Mouse (Mus musculus): ENCODE measurements around the gene Ncbp1. TPM values are rescaled to one million over a fixed set of nuclear protein-coding genes. Genes with fewer than 3 reads are reported as not detected.

Gene Ncbp1
- total RNA-seq (2021), result 10 to 100 TPM; 35.5 to 36.9 TPM

- peak; percentile 94 for DNase-seq
These were observed at the start of gene Ncbp1, which contains the start of gene Tstd2 for GRCm38 (mm10) chr4:46138287-46139222. Gene Ncbp1, plus strand, starts transcription at chr4:46138613. Gene Tstd2, minus strand, starts transcription at chr4:46138694.

DNA sequence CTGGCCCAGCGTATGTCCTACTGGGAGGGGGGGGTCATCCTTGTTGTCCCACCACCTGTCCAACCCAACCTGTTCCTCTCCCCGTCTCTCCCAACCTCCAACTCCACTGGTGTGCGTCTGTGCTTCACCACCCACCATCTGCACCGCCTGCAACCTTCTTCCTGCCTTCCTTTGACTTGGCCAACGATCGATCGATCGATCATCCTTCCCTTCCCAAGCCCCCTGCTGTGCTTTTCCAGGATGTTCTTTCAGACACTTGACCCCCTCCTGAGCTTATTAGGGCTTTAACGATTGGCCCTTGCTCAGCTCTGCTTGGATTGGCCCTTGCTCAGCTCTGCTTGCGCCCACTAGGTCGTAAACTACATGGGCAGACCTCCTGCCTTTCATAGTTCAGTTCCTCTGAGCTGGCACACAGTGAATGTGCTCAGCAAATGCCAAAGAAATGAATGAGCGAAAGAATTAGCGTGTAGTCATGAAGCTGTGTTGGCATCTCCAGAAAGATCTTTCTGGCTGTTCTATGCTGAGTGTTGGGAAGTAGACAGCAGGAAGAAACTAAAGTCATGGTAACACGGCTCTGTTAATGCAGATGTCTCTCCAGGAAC lies 48.8 kb upstream of the Ncbp1 start:
- no peak for DNase-seq

GRCm38 (mm10) chr4:46092429-46093076 lies 45.9 kb upstream of the Ncbp1 start:
- no peak for DNase-seq

GRCm38 (mm10) chr4:46094916-46095825 lies 43.2 kb upstream of the Ncbp1 start:
- peak; percentile 71 for DNase-seq

- no peak for DNase-seq
These were observed 42.6 kb upstream of the Ncbp1 start for GRCm38 (mm10) chr4:46095826-46096159.

GRCm38 (mm10) chr4:46096546-46096945 lies 41.9 kb upstream of the Ncbp1 start:
- no peak for DNase-seq

DNA sequence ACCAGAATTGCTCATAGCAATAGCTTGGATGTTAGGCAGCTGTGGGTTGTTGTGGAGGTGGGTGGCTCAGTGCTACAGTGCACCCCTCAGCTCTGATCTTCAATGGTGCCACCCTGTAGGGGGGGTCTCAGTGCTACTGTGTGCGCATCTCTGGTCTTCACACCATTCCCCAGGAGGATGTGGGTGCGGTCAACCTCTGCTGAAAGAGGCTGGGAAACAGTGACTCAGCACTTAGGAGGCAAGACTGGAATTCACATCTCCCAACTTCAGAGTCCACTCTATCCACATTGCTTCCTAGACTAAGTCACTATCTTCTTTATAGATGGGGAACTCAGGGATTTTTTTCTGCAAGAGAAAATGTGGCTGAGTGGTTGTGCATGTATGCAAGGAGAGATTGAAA lies 40.8 kb upstream of the Ncbp1 start:
- no peak for DNase-seq

DNA sequence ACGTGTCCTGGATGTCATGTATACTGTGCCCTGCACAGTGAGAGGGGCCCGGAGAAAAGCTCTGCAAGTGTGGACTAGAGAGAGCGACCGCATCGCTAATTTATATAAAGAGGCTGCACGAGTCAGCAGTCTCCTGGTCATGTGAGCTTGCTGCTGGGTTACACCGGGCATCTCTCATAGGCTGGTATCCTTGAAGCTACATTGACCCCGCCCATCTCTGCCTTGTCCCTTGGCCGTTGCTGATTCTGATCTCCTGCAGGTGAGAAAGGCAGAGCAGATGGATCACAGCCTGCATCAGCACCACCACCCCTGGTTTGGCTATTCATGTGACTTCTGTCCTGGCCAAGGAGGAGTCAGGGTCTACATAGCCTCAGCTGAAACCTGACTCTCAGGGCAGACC lies 39.3 kb upstream of the Ncbp1 start:
- DNase-seq, result no peak

DNA sequence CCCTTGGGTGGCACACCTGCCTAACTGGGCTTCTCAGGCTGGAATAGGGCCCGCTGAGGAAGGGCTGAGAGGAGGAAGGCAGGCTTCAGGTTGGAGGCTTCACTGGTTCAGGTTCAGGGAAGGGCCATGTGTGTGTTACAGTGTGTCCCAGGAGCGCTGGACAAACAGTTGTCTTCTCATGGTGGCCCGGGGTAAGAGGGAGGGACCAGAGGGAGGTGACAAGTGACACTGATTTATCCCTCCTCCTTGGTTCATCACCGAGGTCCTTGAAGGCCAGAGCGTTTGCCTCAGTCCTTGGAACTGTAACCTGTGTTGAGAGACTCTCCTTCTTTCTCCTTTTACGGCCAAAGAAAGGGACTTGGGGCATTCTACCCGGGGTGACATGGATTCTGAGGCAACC lies 37.9 kb upstream of the Ncbp1 start:
- no peak for DNase-seq

DNA sequence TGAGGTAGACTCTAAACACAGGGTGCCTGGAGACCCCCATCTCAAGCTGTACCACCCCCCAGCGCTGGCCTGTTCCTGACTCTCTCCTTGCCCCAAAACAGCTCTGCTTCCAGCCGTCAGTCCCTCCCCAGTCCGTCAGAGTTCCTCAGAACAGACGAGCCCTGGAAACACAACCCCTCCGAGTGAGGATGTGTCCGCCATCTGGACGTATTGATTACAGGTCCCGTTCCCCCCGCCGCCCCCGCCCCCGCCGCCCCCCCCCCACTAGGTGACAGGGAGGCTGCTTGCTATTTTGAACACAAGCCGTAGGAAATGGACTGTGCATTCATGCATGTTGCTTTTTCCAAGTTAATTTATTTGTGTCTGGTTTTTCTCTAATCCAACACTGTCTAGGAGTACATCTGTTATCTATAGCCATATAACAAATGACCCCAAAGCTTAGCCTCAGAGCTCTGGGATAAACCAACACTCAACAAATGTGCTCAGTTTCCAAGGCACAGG lies 37.2 kb upstream of the Ncbp1 start:
- no peak for DNase-seq

GRCm38 (mm10) chr4:46102078-46102769 lies 36.2 kb upstream of the Ncbp1 start:
- DNase-seq, result no peak

GRCm38 (mm10) chr4:46110084-46110483 lies 28.3 kb upstream of the Ncbp1 start:
- no peak for DNase-seq

DNA sequence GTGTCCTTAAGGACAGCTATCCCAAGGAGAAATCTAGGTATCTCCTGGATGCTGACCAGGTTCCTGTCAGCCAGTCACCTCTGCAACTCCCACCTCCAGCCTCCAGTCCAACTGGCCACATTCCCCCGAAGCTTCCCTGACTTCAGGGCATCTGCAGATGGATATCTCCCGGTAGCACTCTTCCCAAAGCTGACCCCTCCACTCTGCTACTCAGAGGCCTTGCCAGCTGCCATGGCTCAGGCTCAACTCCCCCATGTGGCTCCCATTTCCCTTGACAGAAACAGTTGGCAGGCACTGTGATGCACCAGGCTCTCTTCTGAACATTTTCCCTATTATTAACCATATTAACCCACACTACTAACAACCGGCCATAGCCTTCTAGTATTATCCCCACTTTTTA lies 27.1 kb upstream of the Ncbp1 start:
- DNase-seq, result no peak

DNA sequence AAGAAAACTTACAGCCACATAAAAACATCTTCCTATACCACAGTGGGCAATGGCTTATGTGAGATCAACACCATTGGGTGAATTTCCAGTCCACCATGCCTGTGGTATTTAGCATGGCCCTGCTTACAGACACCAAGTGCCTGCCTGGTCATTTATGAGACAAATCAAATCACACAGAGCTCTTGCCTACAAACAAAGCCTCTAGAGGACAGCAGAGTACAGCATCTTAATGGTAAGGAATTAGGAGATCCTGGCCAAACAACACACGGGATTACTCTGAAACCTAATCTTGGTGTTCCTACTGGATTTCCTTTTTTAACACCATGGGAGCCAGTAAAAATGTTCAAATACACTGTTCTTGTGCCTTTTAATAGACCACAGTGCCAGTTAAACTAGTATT lies 23.1 kb upstream of the Ncbp1 start:
- DNase-seq, result no peak

GRCm38 (mm10) chr4:46116544-46117175 lies 21.8 kb upstream of the Ncbp1 start:
- DNase-seq, result no peak

DNA sequence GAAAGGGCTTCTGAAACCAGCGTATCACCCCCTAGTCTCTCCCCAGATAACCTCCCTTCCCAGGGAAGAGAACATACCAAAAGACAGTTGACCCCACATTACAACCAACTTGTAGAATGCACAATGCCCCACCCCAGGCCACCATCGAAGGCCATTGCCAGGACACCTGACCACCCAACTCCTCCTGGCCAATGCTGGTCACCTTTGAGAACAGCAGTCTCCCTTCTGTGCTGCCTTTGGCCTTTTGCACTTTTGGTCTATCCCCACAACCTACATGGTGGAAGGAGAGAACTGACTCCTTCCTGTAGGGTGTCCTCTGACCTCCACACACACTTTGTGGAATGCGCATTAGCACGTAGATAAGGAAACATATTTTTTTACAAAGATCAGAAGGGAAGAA lies 20.9 kb upstream of the Ncbp1 start:
- no peak for DNase-seq

GRCm38 (mm10) chr4:46119514-46120094 lies 18.8 kb upstream of the Ncbp1 start:
- no peak for DNase-seq

DNA sequence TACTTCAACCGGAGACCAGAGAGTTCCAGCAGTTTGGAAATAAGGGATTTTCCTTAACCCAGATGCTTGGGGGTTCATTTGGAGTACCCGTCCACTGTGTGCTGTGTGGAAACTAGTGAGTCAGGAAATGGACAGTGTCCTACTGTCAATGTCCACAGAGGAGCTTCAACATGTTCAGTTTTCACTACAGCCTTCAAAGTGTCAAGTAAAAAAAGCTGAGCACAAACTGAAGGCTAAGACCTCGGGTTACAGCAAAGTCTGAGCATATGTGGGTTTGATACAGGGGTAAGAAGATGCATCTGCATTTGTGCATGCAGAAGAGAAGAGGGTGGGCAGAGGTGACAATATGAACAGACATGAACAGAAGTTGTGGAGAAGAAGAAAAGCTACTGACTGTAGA lies 17.6 kb upstream of the Ncbp1 start:
- no peak for DNase-seq

DNA sequence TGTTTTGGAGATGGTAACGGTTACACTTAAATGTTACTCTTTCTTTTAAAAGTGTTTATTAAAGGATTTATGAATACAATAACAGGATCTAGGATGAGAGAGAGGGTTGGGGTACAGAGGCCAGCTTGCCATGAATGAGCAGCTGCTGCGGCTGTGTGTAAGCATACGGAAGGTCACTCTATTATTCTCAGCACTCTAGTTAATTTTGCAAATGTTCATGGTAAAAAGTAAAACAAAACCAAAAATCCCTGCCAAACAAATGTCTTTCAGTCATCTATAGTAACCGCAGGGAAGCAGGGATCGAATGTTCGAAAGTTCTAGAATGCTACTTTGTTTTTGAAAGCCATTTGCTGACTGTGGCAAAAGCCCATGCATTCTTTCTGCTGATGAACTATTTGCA lies 15.1 kb upstream of the Ncbp1 start:
- DNase-seq, result no peak

GRCm38 (mm10) chr4:46126541-46126940 lies 11.9 kb upstream of the Ncbp1 start:
- DNase-seq, result peak; percentile 84

Data from heart, postnatal 4 days (tissue).